Mouse (Mus musculus): ENCODE data around the gene Ranbp2. TPM values are rescaled to one million over a fixed set of nuclear protein-coding genes. Genes with fewer than 3 reads are reported as not detected.

The Ranbp2 gene
- polyA plus RNA-seq, 1 experiment, result 15.7 TPM

DNA sequence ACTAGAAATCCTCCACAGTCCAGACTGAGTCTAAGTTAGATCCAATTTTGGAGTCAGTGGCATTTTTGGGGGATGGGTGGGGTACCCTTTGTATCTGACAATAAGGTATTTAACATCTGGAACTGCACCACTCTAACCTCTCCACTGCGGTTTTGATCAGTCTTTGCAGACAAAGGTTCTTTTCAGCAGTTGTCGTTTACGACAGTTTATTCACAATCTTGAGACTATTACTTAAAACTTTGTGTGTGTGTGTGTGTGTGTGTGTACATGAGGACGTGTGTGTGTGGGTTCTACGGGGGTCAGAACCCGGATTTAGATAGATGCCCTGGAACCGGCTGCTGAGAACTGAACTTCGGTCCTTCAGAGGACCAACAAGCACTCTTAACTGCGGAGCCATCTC is 870 bp upstream of the Ranbp2 start:
- TF ChIP-seq POLR2A (IDR thresholded peaks at IDR 0.05; ENCODE audit: borderline replicate concordance, extremely low read depth, insufficient read depth, insufficient read length, poor library complexity, severe bottlenecking), result no peak
- TF ChIP-seq CTCF (IDR thresholded peaks at IDR 0.05; ENCODE audit: borderline replicate concordance, extremely low read depth, insufficient read depth, insufficient read length), result no peak
- no peak for DNase-seq (ENCODE audit: low read depth)

DNA sequence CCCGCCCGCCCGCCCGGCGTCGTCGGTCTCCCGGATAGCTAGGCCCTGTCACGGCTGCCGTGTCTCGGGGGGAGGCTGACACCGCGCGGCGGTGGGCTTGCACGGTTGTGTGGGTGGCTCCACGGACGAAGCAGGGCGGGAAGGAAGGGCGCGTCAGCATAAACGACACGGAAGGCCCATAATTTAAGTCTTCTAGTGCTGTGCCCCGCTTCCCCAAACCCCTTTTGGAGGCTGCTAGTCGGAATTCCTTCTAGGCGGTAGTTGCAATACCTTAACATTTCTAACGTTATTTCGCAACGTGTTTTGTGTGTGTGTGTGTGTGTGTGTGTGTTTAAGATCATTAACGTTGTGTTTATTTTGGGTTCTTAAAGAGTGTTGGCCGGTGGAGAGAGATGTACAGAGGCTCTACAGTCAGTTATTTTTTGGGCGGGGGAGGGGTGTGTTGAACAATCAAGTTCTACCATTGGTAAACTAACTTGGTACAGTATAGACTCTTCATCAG is 611 bp downstream of the Ranbp2 start:
- TF ChIP-seq POLR2A (IDR thresholded peaks at IDR 0.05; ENCODE audit: borderline replicate concordance, extremely low read depth, insufficient read depth, insufficient read length, poor library complexity, severe bottlenecking), result no peak
- TF ChIP-seq CTCF (IDR thresholded peaks at IDR 0.05; ENCODE audit: borderline replicate concordance, extremely low read depth, insufficient read depth, insufficient read length), result no peak
- DNase-seq (ENCODE audit: low read depth), result no peak

DNA sequence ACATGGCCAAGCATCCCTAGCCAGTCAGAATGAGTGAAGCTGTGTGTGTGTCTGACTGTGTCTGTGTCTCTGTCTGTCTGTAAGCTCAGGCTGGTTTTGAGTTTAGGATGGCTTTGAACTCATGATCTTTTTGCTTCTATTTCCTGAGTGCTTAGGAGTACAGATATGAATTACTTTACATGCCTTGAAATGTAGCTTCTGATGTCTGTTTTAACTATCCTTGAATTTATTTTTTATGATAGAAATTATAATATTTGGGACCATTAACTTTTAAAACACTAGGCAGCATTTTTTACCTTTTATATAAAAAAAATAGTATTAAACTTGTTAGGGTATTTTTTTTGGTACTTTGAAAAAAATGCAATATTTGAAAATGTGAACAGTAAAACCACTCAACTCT is 4.9 kb downstream of the Ranbp2 start:
- no peak for DNase-seq (ENCODE audit: low read depth)
- TF ChIP-seq POLR2A (IDR thresholded peaks at IDR 0.05; ENCODE audit: borderline replicate concordance, extremely low read depth, insufficient read depth, insufficient read length, poor library complexity, severe bottlenecking) (no peak), CTCF (IDR thresholded peaks at IDR 0.05; ENCODE audit: borderline replicate concordance, extremely low read depth, insufficient read depth, insufficient read length) (no peak)

DNA sequence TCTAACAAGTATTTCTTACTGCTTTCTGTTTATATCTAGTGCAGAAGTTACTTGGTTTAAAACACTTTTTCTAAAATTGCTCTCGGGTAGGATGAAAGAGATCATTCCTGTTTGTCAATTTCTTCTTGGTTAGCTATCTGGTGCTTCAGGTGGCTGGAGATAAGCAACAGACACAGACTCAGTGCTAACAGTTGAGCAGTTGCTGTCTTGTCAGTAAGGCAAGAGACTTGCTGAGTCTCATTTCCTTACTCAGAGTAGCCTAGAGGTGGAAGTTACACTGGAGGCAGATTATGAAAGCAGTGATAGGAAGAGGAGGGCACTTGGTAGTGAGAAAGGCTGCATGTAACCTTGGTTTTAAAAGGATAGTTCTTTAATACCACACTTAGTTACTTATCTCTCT is 5.5 kb downstream of the Ranbp2 start:
- no peak for DNase-seq (ENCODE audit: low read depth)
- TF ChIP-seq CTCF (IDR thresholded peaks at IDR 0.05; ENCODE audit: borderline replicate concordance, extremely low read depth, insufficient read depth, insufficient read length) (no peak), POLR2A (IDR thresholded peaks at IDR 0.05; ENCODE audit: borderline replicate concordance, extremely low read depth, insufficient read depth, insufficient read length, poor library complexity, severe bottlenecking) (no peak)

DNA sequence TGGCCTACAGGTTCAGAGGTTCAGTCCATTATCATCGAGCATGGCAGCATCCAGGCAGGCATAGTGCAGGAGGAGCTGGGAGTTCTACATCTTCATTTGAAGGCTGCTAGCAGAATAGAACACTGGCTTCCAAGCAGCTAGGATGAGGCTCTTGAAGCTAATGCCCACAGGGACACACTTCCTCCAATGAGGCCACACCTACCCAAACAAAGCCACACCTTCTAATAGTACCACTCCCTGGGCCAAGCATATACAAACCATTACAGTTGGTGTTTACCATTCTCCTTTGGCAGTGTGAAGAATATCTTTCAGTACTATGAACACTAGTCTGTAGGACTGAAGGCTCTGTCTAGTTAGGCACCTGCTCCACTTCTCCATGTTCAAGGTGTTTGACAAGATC is 13.2 kb downstream of the Ranbp2 start:
- no peak for DNase-seq (ENCODE audit: low read depth)
- TF ChIP-seq POLR2A (IDR thresholded peaks at IDR 0.05; ENCODE audit: borderline replicate concordance, extremely low read depth, insufficient read depth, insufficient read length, poor library complexity, severe bottlenecking) (no peak), CTCF (IDR thresholded peaks at IDR 0.05; ENCODE audit: borderline replicate concordance, extremely low read depth, insufficient read depth, insufficient read length) (no peak)

DNA sequence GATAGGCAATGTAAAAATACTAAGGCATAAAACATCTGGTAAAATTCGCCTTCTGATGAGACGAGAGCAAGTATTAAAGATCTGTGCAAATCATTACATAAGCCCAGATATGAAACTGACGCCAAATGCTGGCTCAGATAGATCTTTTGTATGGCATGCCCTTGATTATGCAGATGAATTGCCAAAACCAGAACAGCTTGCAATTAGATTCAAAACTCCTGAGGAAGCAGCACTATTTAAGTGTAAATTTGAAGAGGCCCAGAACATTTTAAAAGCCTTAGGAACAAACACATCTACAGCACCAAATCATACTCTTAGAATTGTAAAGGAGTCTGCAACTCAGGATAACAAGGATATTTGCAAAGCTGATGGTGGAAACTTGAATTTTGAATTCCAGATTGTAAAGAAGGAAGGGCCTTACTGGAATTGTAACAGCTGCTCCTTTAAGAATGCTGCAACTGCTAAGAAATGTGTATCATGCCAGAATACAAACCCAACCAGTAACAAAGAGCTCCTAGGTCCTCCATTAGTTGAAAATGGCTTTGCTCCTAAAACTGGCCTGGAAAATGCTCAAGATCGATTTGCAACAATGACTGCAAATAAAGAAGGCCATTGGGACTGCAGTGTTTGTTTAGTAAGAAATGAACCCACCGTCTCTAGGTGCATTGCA is 30.5 kb downstream of the Ranbp2 start:
- TF ChIP-seq CTCF (IDR thresholded peaks at IDR 0.05; ENCODE audit: borderline replicate concordance, extremely low read depth, insufficient read depth, insufficient read length) (no peak), POLR2A (IDR thresholded peaks at IDR 0.05; ENCODE audit: borderline replicate concordance, extremely low read depth, insufficient read depth, insufficient read length, poor library complexity, severe bottlenecking) (no peak)
- DNase-seq (ENCODE audit: low read depth), result peak; percentile 69

DNA sequence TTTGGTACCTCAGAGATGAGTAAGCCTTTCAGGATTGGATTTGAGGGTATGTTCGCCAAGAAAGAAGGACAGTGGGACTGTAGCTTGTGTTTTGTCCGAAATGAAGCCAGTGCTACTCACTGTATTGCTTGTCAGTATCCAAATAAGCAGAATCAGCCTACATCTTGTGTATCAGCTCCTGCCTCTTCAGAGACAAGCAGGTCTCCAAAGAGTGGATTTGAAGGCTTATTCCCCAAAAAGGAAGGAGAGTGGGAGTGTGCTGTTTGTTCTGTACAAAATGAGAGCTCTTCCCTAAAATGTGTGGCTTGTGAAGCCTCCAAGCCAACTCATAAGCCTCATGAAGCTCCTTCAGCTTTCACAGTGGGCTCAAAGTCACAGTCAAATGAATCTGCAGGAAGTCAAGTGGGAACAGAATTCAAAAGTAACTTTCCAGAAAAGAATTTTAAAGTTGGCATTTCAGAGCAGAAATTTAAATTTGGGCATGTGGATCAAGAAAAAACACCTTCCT is 31.4 kb downstream of the Ranbp2 start:
- no peak for DNase-seq (ENCODE audit: low read depth)

DNA sequence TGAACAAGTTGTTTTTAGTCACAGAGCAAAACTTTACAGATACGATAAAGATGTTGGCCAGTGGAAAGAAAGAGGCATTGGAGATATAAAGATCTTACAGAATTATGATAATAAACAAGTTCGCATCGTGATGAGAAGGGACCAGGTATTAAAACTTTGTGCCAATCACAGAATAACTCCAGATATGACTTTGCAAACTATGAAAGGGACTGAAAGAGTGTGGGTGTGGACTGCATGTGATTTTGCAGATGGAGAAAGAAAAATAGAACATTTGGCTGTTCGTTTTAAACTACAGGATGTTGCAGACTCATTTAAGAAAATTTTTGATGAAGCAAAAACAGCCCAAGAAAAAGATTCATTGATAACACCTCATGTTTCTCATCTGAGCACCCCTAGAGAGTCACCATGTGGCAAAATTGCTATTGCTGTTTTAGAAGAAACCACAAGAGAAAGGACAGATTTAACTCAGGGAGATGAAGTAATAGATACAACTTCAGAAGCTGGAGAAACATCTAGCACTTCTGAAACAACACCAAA is 33.3 kb downstream of the Ranbp2 start:
- TF ChIP-seq POLR2A (IDR thresholded peaks at IDR 0.05; ENCODE audit: borderline replicate concordance, extremely low read depth, insufficient read depth, insufficient read length, poor library complexity, severe bottlenecking) (no peak), CTCF (IDR thresholded peaks at IDR 0.05; ENCODE audit: borderline replicate concordance, extremely low read depth, insufficient read depth, insufficient read length) (no peak)
- no peak for DNase-seq (ENCODE audit: low read depth)

More for the DNA sequence above, 31.4 kb downstream of the Ranbp2 start:
- no peak for TF ChIP-seq POLR2A (IDR thresholded peaks at IDR 0.05; ENCODE audit: borderline replicate concordance, extremely low read depth, insufficient read depth, insufficient read length, poor library complexity, severe bottlenecking)
- no peak for TF ChIP-seq CTCF (IDR thresholded peaks at IDR 0.05; ENCODE audit: borderline replicate concordance, extremely low read depth, insufficient read depth, insufficient read length)

DNA sequence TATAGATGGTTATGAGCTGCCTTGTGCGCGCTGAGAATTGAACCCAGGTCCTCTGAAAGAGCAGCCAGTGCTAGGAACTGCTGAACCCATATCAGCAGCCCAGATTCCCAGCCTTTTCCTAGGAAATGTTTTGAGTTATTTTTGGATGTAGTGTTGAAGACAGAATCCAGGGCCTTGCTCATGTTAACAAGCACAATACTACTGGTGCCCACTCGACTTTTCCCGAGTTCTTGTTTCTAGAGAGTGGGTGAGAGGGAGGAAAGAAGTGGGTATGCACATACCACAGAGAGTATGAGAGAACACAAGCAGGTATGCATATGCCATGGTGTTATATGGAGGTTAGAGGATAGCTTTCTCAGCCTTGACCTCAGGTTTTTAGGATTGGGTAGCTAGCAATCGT is 44.3 kb downstream of the Ranbp2 start:
- DNase-seq (ENCODE audit: low read depth), result no peak
- no peak for TF ChIP-seq CTCF (IDR thresholded peaks at IDR 0.05; ENCODE audit: borderline replicate concordance, extremely low read depth, insufficient read depth, insufficient read length)
- no peak for TF ChIP-seq POLR2A (IDR thresholded peaks at IDR 0.05; ENCODE audit: borderline replicate concordance, extremely low read depth, insufficient read depth, insufficient read length, poor library complexity, severe bottlenecking)

DNA sequence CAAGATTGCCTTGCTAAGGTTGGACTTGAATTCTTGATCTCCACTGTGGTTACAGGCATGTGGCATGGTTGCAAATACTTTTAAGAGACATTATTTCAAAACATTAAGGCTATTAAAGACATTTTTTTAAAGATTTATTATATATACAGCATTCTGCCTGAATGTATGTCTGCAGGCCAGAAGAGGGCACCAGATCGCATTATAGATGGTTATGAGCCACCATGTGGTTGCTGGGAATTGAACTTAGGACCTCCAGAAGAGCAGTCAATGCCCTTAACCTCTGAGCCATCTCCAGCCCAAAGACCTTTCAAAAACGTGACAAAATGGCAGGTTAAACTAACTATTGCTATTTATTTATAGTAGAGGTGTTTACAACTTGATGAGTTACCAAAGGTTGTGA is 48.9 kb downstream of the Ranbp2 start:
- no peak for TF ChIP-seq POLR2A (IDR thresholded peaks at IDR 0.05; ENCODE audit: borderline replicate concordance, extremely low read depth, insufficient read depth, insufficient read length, poor library complexity, severe bottlenecking)
- no peak for TF ChIP-seq CTCF (IDR thresholded peaks at IDR 0.05; ENCODE audit: borderline replicate concordance, extremely low read depth, insufficient read depth, insufficient read length)
- DNase-seq (ENCODE audit: low read depth), result no peak

DNA sequence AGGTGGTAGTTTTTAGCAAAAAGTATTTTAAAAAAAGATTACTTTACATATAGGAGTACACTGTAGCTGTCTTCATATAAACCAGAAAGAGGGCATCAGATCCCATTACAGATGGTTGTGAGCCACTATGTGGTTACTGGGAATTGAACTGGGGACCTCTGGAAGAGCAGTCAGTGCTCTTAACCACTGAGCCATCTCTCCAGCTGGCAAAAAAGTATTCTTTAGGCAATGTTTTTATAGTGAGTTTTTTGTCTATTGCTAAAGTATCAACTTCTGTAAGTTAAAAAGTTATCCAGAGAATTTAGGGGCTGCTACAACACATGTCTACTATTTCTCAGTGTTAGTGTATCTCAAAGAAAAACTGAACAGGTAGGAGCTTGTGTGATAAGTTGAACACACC is 50.0 kb downstream of the Ranbp2 start:
- TF ChIP-seq CTCF (IDR thresholded peaks at IDR 0.05; ENCODE audit: borderline replicate concordance, extremely low read depth, insufficient read depth, insufficient read length) (no peak), POLR2A (IDR thresholded peaks at IDR 0.05; ENCODE audit: borderline replicate concordance, extremely low read depth, insufficient read depth, insufficient read length, poor library complexity, severe bottlenecking) (no peak)

More for the DNA sequence above, 50.0 kb downstream of the Ranbp2 start:
- no peak for DNase-seq (ENCODE audit: low read depth)

Measured in brain, embryonic 14.5 days (tissue).